Mouse (Mus musculus) yolk sac, embryonic 10.5 days (tissue): ENCODE measurements around the gene Tbc1d32.
"Not testable (repeated sequence)": the region's sequence is repeated elsewhere in the genome, so short reads cannot be mapped to it uniquely, and the experiment has no call there.

Experiments
- DNase-seq: peaks from one replicate; pipeline ENCODE4 v3.0.0-alpha.2; 2017; ENCODE audit warnings: low spot score

Gene Tbc1d32

DNA sequence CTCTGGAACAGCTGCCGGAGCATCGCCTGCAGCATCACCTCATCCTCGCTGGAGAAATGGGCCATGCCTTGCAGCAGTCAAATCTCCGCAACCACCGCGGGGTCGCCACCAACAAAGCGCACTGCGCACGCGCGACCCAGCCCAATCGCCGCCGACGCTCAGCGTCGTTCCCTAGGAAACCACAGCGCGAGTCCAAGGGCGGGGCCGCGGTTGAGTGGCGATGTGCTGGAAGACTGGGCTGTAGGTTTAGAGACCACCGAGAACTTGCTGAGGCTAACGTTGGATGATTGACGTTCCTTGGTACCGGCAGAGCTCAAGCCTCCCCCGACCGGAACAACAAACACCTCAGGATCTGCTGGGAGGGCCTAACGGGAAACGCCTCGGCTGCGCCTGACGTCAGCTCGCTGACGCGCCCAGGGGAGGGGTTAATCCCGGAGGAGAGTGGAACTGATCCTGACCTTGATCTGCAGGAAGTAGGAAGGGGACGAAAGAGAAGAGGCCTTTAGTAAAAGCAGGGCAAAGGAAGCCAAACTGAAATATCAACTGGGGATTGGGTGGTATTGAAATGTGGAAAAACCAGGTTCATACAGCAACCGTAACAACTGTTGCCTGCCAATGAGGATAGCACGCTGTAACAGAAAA, at the start of gene Tbc1d32:
TSS of gene Tbc1d32 (minus strand) at position 122 of the 642 bp plus-strand sequence.
- peak; percentile 92 for DNase-seq

DNA sequence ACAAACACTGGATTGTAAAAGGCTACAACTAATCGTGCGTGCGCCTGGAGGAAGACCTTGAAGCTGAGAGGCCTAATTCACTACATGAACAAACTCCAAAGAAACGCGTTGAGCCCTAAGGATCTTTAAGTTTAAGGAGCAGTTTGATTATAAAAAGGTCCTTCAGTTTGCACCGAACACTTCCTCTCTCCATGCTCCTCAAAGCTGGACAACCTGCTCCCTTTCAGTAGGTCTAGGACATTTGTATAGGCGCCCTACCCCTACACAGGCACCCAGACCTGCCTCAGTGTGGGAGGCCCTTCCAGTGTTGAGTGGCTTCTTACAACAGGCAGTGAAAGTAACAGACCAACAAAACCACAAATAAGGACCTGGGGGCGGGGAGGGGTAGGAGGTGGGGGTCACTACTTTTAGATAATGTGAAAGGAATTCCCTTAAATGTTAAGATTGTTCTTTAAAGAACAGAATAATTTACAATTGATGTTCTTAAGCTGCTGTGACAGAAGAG, 666 bp downstream of the Tbc1d32 start:
- DNase-seq, result no peak

DNA sequence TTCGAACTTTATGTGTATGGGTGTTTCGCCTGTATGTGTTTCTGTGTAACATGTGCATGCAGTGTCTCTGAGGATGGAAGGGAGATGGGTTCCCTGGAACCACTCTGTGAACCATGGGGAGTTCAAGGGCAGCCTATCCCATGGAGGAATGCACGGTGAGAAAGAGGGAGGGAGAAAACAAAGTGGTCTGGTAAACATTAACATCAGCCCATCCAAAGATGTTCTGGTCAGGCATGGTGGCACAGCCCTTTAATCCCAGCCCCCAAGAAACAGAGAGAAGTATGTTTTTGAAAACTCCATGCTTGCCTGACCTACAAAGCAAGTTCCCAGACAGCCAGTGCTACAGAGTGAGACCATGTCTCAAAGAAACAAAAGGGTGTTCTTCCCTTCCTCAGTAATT, 12.7 kb downstream of the Tbc1d32 start:
- DNase-seq, result no peak

DNA sequence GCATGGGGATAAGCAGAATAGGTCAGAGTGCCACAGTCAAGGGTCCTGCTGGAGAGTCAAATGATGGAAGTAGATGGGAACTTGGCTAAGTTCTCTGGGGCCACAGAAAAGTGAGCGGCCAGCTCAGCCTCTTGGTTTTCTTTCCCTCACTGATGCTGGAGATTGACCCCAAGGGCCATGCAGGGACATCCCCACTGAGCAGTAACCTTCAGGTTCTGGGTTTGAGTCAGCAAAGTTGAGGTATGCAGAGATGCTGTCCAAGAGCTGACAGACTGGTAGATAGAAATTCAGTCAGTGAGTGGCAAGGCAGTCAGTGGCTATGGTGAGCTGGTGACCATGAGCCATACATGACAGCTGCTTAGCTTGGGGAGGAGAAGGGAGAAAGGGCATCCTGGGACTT, 18.1 kb downstream of the Tbc1d32 start:
- no peak for DNase-seq

DNA sequence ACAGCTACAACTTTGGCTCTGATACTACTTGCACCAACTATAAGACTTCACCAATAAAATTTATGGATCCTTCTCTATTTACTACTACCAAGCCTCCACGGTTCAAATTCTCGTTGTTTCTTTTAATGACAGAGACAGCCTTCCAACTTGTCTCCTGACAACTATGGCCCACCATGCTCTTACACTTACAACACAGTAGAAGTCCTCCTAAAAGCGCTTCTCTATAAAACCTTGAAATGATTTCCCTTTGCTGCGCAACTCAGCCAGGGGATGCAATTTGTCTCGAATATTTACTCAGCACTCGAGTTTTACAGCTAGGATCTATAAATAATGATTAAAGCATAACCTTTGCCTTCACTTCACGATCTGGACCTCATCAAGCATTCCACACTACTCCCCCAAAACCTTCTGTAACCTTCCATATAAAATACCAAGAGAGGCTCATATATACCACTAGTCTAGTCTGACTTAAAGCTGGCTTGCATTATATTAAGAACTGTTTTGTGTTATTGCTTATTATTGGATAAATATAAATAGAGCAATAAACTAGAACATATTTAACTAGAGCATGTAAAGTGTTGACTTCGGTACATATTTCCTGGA, 21.6 kb downstream of the Tbc1d32 start:
- DNase-seq, result no peak

DNA sequence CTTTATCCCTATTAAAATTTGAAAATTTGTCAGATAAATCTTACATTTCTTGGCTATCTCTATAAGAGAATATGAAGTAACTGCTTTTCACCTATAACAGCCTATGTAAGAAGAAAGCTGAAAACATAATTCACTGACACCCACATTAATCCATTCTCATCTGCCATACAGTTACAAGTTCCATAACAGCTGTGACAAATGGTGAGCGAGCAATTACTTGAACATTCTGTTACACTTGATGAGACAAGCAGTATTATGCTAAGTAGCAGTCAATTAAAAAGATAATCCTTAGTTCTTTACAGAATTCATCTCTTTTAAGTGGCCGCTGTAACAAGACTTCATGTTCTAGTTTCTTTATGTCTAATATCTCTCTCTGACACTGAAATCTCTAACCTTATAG, 24.1 kb downstream of the Tbc1d32 start:
- no peak for DNase-seq

DNA sequence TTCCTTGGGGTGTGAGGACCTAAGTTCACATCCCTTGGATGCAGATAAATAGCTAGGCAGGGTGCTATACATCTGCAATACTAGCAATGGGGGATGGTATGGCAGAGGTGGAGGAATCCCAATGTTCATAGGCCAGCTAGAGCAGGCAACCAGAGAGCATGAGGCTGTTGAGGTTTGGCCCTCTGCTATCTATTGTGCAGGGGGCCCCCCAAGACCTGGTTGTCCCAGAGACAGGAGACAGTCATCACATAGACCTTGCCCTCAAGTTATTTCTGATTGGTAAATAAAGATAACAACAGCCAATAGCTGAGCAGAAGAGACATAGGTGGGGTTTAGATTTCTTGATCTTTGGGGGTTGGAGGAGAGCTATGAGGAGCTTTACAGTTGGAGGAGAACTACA, 28.6 kb downstream of the Tbc1d32 start:
- no peak for DNase-seq

DNA sequence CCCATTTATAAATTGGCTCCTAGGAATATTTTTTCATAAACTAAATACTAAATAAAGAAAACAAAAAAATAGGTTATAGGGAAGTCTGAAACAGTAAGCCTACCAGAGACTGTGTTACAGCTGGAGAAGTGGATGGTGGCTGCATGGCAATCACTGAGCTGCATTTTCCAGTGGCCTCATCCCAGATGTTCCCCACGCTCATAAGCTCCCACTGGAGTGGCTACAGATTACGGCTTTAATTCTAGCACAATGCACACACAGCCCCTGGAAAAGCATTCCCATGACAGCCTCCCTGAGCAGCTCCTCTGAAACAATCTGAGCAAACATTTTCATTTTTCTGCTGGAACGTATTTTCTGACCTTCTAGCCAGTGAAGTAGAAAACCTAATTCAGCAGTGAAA, 29.8 kb downstream of the Tbc1d32 start:
- DNase-seq, result no peak

DNA sequence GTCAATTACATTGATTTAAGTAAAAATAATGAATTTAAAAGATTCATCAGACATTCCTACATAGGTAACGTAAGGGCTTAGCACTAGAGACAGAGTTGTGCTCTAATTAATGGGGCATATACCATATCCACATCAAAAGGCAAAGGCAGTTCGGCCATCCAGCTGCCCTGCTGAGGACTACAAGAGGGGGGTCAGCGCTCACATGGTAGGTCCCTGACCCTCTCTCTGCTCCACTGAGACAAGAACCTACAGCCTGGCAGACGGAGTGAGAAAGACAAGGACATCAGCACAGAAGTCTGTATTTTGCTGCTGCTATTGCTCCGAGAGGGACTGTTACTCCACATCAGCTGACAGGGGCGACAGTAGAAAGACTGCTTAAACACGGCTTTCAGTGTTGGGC, 34.2 kb downstream of the Tbc1d32 start:
- no peak for DNase-seq

DNA sequence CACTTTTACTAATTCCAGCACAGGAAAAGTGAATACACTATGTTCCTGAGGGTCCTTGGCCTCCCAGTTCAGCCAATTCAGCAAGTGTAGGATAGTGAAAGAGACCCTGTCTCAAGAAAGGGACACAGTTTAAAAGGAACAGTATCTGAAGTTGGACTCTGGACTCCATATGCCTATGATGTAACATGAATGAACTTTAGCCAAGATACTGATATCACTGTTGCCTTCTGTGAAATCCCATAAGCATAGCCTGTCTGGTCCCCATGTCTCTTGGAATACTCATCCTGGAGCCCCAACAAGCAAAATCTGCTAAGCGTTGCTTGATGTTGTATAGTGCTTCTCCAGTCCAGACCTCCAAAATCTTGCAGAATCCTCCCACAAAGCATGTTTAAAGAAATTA, 46.8 kb downstream of the Tbc1d32 start:
- no peak for DNase-seq

DNA sequence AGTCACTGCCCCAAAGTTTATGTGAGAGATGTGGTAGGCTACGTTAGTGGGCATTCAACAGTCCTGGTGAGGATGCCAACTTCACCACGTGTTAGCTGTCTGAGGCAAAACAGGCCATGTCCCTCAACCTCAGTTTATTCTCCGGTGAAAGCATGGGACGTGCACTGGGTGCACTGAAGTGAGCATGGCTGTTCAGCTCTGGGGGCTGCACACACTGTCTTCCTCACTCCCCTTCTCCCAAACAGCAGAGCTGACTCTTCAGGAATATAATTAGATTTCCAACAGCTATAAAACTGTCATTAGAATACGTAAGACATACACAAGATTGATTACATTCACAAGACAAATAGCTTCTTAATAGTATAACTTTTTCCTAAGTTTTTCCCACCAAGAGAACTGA, 55.3 kb downstream of the Tbc1d32 start:
- no peak for DNase-seq

DNA sequence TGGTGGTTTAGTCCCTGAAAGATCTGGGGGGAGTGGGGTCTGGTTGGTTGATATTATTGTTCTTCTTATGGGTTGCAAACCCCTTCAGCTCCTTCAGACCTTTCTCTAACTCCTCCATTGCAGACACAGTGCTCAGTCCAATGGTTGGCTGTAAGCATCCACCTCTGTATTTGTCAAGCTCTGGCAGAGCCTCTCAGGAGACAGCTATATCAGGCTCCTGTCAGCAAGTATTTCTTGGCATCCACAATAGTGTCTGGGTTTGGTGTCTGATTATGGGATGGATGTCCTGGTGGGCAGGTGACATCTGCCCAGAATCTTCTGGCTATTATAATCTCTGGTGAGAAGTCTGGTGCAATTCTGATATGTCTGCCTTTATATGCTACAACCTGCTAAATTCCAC, 60.8 kb downstream of the Tbc1d32 start:
- not testable (repeated sequence) for DNase-seq

DNA sequence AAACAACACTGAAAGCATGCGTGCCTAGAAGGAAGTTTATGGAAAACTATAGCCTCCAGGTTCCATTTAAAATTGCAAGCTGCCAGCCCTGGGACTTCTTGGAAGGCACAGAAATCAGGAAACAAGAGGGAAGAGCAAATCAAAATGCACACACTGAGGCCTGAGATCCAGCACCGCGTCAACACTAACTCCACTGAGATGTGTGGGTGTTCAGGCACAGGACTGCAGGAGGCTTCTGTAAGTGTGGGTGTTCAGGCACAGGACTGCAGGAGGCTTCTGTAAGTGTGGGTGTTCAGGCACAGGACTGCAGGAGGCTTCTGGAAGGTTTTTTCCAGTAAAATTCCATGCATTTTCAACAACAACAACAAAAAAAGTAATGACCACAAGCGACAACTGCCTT, 62.7 kb downstream of the Tbc1d32 start:
- DNase-seq, result no peak

DNA sequence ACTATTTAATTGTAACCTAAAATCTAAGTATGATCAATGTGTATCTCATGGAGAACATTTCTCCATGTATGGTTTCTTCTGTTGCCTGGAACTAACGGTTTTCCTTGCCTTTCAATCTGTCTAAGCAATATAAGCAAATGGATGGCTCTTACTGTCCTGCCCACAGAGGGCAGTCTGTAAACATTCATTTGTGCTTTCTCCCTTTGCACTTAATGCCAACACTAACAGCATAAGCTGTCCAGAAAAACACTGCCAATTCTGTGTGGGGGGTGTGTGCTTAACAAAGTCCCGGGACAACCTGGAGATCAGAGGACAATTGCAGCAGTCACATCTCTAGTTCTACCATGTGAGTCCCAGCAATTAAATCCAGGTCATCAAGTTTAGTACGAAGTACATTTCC, 64.1 kb downstream of the Tbc1d32 start:
- no peak for DNase-seq

DNA sequence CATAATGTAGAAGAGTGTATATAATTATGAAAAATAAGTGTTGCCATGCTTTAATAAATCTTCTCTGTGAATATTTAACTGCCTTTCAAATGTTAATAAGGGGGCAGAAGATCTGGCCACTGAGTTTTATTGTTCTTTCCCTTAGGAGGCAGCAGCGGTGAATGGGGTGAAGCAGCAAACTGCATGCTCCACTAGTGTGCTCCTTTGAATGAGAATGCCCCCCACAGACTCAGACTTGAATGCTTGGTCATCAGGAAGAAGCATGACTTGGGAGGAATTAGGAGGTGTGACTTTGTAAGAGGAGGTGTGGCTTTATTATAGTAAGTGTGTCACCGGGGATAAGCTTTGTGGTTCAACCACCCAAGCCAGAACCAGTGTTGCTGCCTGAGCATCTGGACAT, 69.7 kb downstream of the Tbc1d32 start:
- DNase-seq, result no peak

DNA sequence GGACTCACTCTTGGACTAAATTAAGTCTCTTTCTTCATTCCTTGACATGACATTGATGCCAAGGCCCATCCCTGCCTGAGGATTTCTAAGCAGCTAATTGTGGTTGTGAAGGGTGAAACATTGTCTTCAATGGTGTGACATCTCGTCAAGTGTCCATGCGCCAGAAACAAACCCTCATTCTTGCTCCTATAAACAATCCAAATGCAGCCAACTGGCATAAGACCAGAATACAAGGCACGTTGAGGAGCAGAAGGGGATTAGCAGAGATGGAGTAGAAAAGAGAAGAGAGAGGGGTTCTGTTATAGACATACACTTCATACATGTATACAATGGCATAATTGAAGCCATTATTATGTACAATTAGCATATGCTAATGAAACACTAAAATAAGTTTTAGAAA, 70.3 kb downstream of the Tbc1d32 start:
- no peak for DNase-seq

DNA sequence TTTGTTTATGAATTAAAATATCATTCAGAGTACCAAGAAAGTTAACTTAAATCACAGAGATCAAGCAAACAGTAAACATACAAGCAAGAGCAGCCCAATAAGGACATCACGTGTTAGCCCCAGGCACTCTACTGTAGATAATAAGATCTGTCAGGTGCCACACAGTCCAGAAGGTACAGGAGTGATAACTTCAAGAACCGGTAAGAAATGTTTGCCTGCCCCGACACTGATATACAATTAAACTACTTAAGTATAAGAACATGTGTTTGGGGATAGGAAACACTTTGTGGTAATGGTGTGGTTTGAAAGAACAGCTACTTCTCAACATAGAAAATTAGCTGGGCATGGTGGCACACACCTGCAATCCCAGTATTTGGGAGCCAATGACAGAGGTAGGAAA, 71.5 kb downstream of the Tbc1d32 start:
- no peak for DNase-seq

DNA sequence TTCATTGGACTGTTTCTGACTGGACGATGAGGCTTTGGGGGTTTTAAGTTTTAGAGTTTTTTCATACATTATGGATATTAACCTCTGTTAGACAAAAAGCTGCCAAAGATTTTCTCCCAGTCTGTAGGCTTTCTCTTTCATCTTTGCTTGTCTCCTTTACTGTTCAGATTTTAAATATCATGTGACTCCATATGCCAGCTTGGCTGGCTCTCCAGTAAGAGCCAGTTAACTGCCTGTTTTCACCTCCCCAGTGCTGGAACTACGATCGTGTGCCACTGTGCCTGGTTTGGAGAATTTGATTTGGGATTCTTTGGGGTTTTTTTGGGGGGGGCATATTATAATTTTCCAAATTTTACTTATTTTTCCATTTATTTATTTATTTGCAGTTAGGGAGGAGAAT, 79.6 kb downstream of the Tbc1d32 start:
- no peak for DNase-seq

DNA sequence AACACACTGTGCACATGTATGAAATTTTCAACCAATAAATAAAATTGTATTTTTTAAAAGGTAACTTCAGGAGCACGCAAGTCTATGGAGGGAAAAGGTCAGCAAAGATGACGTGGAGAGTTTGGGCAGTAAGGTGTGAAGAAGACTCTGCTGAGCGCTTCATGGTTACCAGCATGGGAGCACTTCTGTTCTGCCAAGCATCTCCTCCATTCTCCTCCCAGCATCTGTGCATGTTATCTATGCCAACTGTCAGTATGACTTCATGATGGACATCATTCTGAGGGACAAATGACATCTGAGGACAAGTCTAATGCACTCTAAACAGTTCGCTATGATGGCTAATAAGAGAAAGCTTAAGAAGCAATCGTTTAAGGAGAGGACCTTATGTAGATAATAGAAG, 91.3 kb downstream of the Tbc1d32 start:
- DNase-seq, result no peak

DNA sequence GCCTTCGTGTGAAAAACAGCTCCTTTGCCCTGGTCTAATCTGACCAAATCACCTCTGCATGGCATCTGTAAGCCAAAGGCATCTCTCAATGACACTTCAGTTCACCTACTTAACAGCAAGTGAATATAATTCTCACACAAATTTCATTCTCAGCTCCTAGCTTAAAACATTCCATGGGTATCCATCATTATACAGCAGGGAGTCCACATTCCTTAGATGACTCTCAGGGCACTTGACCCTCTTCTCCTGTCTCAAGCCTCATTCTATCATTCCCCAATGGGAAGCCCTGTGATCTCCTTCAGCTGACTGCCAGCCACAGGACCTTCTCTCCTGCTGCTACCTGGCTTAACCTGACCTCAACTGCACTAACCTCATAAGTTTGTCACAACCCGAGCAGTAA, 98.8 kb downstream of the Tbc1d32 start:
- no peak for DNase-seq

DNA sequence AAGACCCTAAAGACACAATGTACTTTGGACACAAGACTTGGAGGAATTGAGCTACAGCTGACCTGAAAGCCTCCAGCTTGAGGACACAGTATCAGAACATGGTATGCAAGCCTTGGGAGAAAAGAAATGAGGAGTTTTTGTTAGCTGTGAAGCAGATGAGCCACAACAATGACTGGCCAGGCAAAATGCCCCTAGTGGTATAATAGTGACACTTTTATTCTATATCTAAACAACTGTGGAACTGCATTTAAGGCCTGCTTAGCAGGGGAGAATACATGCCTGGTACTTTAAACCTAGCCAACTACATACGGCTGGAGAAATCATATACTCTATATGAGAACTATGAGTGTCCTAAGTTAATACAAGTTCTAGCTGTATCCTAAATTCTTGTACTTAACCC, 101.5 kb downstream of the Tbc1d32 start:
- no peak for DNase-seq

DNA sequence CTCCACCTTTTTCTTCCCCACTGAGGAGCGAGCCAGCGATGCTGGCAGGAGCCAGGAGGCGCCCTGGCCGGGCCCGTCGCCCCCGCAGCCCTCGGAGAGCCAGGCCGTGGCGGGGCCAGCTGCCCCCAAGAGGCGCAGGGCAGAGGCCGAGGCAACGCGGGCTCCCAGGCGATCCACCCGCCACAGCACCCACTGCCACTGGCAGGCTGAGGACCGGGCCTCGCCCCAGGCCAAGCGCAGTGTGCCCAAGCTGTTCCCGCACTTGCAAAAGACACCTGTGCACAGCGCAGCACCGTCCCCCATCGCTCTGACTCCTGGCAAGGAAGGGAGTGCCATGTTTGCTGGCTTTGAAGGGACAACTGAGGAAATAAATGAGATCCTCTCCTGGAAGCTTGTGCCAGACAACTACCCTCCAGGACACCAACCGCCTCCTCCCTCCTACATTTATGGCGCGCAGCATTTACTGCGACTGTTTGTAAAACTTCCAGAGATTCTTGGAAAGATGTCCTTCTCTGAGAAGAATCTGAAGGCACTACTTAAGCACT, 112.8 kb downstream of the Tbc1d32 start:
- DNase-seq, result peak; percentile 40

DNA sequence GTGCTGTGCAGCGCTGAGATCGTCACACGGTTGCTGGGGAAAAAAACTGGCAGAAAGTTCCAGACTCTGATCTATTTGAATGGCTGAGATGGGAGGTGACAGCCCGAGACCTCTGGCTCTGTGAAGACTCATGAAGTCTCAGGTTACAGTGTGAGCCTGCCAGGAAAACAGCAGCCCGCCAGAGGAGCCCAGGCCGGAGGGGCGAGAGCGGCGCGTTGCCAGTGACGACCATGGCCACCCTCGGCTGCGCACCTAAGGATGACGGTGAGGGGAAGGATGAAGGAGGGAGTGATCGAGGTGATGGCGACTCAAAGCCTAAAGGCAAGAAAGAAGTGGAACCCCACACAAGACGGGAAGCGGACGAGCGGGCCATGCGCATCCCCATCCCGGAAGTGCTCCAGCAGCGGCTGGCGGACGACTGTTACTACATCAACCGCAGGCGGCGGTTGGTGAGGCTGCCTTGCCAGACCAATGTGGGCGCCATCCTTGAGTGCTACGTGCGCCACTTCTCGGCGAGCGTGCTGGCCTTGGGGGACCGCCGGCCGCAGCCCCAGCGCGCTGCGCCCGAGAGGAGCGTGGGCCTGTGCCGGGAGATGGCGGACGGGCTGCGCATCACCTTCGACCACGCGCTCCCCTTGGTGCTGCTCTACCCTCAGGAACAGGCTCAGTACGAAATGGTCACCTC, 113.4 kb downstream of the Tbc1d32 start:
- DNase-seq, result peak; percentile 58
